Mouse (Mus musculus) CH12.LX (cell line): Measurements from ENCODE around the gene Mrps25. TPM values are rescaled to one million over a fixed set of nuclear protein-coding genes. Genes with fewer than 3 reads are reported as not detected.

Experiments used
- DNase-seq: peaks from one replicate; pipeline ENCODE4 v3.0.0-alpha.2; 2013; ENCODE audit errors: extremely low read depth
- H3K27ac ChIP-seq: 2 replicates; pipeline ENCODE4 v1.5.1; 2012; ENCODE audit warnings: low read depth, mild to moderate bottlenecking, control low read depth, moderate library complexity; ENCODE audit not compliant: insufficient read depth
- H3K27me3 ChIP-seq: replicated peaks from 2 replicates; pipeline ENCODE3; 2012; ENCODE audit warnings: inconsistent platforms
- H3K36me3 ChIP-seq, 2 experiments: replicated peaks in 1 of 2; 2 replicates each; pipeline versions ENCODE3 to v1.6.1; 2012; ENCODE audit warnings: inconsistent platforms in 1 of 2, low read length in 1 of 2, mild to moderate bottlenecking in 1 of 2, mixed read lengths in 1 of 2, moderate library complexity in 1 of 2; ENCODE audit not compliant: control insufficient read depth in 1 of 2, insufficient read depth in 1 of 2
- H3K4me1 ChIP-seq, 2 experiments: 2 replicates each; pipeline ENCODE4 v1.6.1; 2012; ENCODE audit warnings: inconsistent platforms in 1 of 2, moderate library complexity in 1 of 2; ENCODE audit not compliant: insufficient read depth in 2 of 2, control insufficient read depth in 1 of 2
- H3K4me2 ChIP-seq: 2 replicates; pipeline ENCODE4 v1.6.1; 2012; ENCODE audit warnings: low read depth, mild to moderate bottlenecking, control low read depth; ENCODE audit not compliant: poor library complexity, insufficient read depth, severe bottlenecking
- H3K4me3 ChIP-seq, 3 experiments: fragments of 150-350 bp in 1 of 3; sonication (generic) in 1 of 3; replicated peaks in 1 of 3; 2 replicates each; pipeline versions ENCODE3 to v1.5.1; 2011 to 2012; ENCODE audit warnings: low read depth in 2 of 3, low read length in 2 of 3, mild to moderate bottlenecking in 2 of 3, moderate library complexity in 2 of 3, control low read depth in 1 of 3, improper control_type of control experiment in 1 of 3, inconsistent platforms in 1 of 3, mixed read lengths in 1 of 3; ENCODE audit not compliant: poor library complexity in 1 of 3
- H3K79me2 ChIP-seq: replicated peaks from 2 replicates; pipeline ENCODE4 v1.6.1; 2012; ENCODE audit warnings: mild to moderate bottlenecking, moderate library complexity; ENCODE audit not compliant: control insufficient read depth, poor library complexity, insufficient read depth, severe bottlenecking; ENCODE audit errors: extremely low read depth
- H3K9ac ChIP-seq: 2 replicates; pipeline ENCODE4 v1.6.1; 2012; ENCODE audit warnings: low read depth, mild to moderate bottlenecking, control low read depth, moderate library complexity; ENCODE audit not compliant: insufficient read depth
- H3K9me3 ChIP-seq: replicated peaks from 2 replicates; pipeline ENCODE3; 2012; ENCODE audit warnings: low read length, inconsistent platforms, mixed read lengths
- BHLHE40 ChIP-seq: IDR thresholded peaks from 2 replicates; pipeline ENCODE4 v1.6.1; 2011; ENCODE audit warnings: mild to moderate bottlenecking, low read depth, low read length, improper control_type of control experiment
- CHD2 ChIP-seq: IDR thresholded peaks from 2 replicates; pipeline ENCODE4 v1.6.1; 2011; ENCODE audit warnings: low read length, improper control_type of control experiment
- E2F4 ChIP-seq: IDR thresholded peaks from 2 replicates; pipeline ENCODE4 v1.6.1; 2011; ENCODE audit warnings: low read depth, low read length, improper control_type of control experiment; ENCODE audit not compliant: insufficient replicate concordance
- ELF1 ChIP-seq: IDR thresholded peaks from 2 replicates; pipeline ENCODE4 v1.6.1; 2014; ENCODE audit warnings: low read depth, mild to moderate bottlenecking, inconsistent platforms, low read length, improper control_type of control experiment
- ETS1 ChIP-seq: conservative IDR thresholded peaks from 2 replicates; pipeline ENCODE4 v1.6.1; 2012; ENCODE audit warnings: low read depth, mild to moderate bottlenecking, inconsistent platforms, low read length, improper control_type of control experiment, moderate library complexity
- GABPA ChIP-seq: IDR thresholded peaks from 2 replicates; pipeline ENCODE4 v1.6.1; 2012; ENCODE audit warnings: low read depth, low read length, improper control_type of control experiment, inconsistent platforms; ENCODE audit not compliant: insufficient replicate concordance
- MAFK ChIP-seq: IDR thresholded peaks from 2 replicates; pipeline ENCODE4 v1.6.1; 2011; ENCODE audit warnings: low read length, improper control_type of control experiment; ENCODE audit not compliant: insufficient replicate concordance
- MAX ChIP-seq: IDR thresholded peaks from 2 replicates; pipeline ENCODE4 v1.6.1; 2011; ENCODE audit warnings: low read length, improper control_type of control experiment
- MAZ ChIP-seq: IDR thresholded peaks from 2 replicates; pipeline ENCODE4 v1.6.1; 2012; ENCODE audit warnings: low read depth, mild to moderate bottlenecking, inconsistent platforms, low read length, improper control_type of control experiment, moderate library complexity
- MEF2A ChIP-seq: IDR thresholded peaks from 2 replicates; pipeline ENCODE4 v1.6.1; 2014; ENCODE audit warnings: low read depth, mild to moderate bottlenecking, inconsistent platforms, low read length, improper control_type of control experiment, borderline replicate concordance
- MXI1 ChIP-seq: IDR thresholded peaks from 2 replicates; pipeline ENCODE4 v1.6.1; 2011; ENCODE audit warnings: mild to moderate bottlenecking, low read depth, low read length, improper control_type of control experiment
- PAX5 ChIP-seq: IDR thresholded peaks from 2 replicates; pipeline ENCODE4 v1.6.1; 2012; ENCODE audit warnings: low read length, inconsistent platforms, mixed read lengths
- POLR2A ChIP-seq: IDR thresholded peaks from 2 replicates; pipeline ENCODE4 v1.6.1; 2011; ENCODE audit warnings: low read depth, mild to moderate bottlenecking, improper control_type of control experiment, low read length
- POLR2AphosphoS2 ChIP-seq: IDR thresholded peaks from 2 replicates; pipeline ENCODE4 v1.6.1; 2011; ENCODE audit warnings: low read depth, low read length, improper control_type of control experiment
- RAD21 ChIP-seq: IDR thresholded peaks from 2 replicates; pipeline ENCODE4 v1.6.1; 2011; ENCODE audit warnings: low read depth, mild to moderate bottlenecking, low read length, improper control_type of control experiment, moderate library complexity
- RCOR1 ChIP-seq: conservative IDR thresholded peaks from 2 replicates; pipeline ENCODE4 v1.6.1; 2012; ENCODE audit warnings: low read depth, mild to moderate bottlenecking, inconsistent platforms, low read length, improper control_type of control experiment
- SIN3A ChIP-seq: IDR thresholded peaks from 2 replicates; pipeline ENCODE4 v1.6.1; 2012; ENCODE audit warnings: low read length, improper control_type of control experiment, inconsistent platforms
- SMC3 ChIP-seq: IDR thresholded peaks from 2 replicates; pipeline ENCODE4 v1.6.1; 2011; ENCODE audit warnings: low read depth, low read length, improper control_type of control experiment
- TBP ChIP-seq: conservative IDR thresholded peaks from 2 replicates; pipeline ENCODE4 v1.6.1; 2011; ENCODE audit warnings: low read depth, low read length, improper control_type of control experiment
- TCF12 ChIP-seq: IDR thresholded peaks from 2 replicates; pipeline ENCODE4 v1.6.1; 2014; ENCODE audit warnings: low read depth, mild to moderate bottlenecking, inconsistent platforms, low read length, improper control_type of control experiment
- UBTF ChIP-seq: IDR thresholded peaks from 2 replicates; pipeline ENCODE4 v1.6.1; 2012; ENCODE audit warnings: low read depth, mild to moderate bottlenecking, inconsistent platforms, low read length, improper control_type of control experiment, moderate library complexity
- USF1 ChIP-seq: IDR thresholded peaks from 2 replicates; pipeline ENCODE4 v1.6.1; 2014; ENCODE audit warnings: low read depth, mild to moderate bottlenecking, inconsistent platforms, low read length, improper control_type of control experiment
- USF2 ChIP-seq: conservative IDR thresholded peaks from 2 replicates; pipeline ENCODE4 v1.6.1; 2011; ENCODE audit warnings: low read depth, low read length, improper control_type of control experiment
- ZC3H11A ChIP-seq: IDR thresholded peaks from 2 replicates; pipeline ENCODE4 v1.6.1; 2012; ENCODE audit warnings: low read depth, mild to moderate bottlenecking, inconsistent platforms, low read length, improper control_type of control experiment
- ZKSCAN1 ChIP-seq: IDR thresholded peaks from 2 replicates; pipeline ENCODE4 v1.6.1; 2012; ENCODE audit warnings: low read depth, inconsistent platforms, low read length, improper control_type of control experiment, borderline replicate concordance
- ZMIZ1 ChIP-seq: IDR thresholded peaks from 2 replicates; pipeline ENCODE4 v1.6.1; 2012; ENCODE audit warnings: low read depth, mild to moderate bottlenecking, inconsistent platforms, low read length, improper control_type of control experiment
- ZNF384 ChIP-seq: IDR thresholded peaks from 2 replicates; pipeline ENCODE4 v1.6.1; 2012; ENCODE audit warnings: low read depth, low read length, improper control_type of control experiment, inconsistent platforms
- dilution Hi-C: fragments of 300-500 bp; cut with MboI; formaldehyde crosslinking; loops from 2 replicates; pipeline ENCODE4 v1.14.3; 2020; ENCODE audit warnings: low sequenced_read_pairs; ENCODE audit not compliant: extremely low pct_unique_long_range_greater_than_20kb, extremely low pct_ligation_motif_present
- in situ Hi-C: fragments of 300-500 bp; cut with MboI; formaldehyde crosslinking; loops from 3 replicates; pipeline ENCODE4 v1.14.3; 2019; ENCODE audit warnings: low sequenced_read_pairs, low pct_ligation_motif_present, low pct_unique_long_range_greater_than_20kb, mixed read lengths
- polyA plus RNA-seq: library from polyadenylated mRNA; unstranded; fragments of >175 nt; gene quantifications from 2 replicates; pipeline ENCODE4 v1.2.1, GENCODE M21; 2012; ENCODE audit warnings: low read depth; ENCODE audit not compliant: insufficient read length
- total RNA-seq, 2 experiments: library from RNA; depleted of rRNA; stranded (reverse); fragments of 300-350 nt in 1 of 2; fragments of >200 nt in 1 of 2; gene quantifications; 2 replicates each; pipeline ENCODE4 v1.2.3; 2012 to 2014

The Mrps25 gene
- total and polyA plus RNA-seq, 3 experiments: 38.6 to 70.6 (median 61.4) TPM

DNA sequence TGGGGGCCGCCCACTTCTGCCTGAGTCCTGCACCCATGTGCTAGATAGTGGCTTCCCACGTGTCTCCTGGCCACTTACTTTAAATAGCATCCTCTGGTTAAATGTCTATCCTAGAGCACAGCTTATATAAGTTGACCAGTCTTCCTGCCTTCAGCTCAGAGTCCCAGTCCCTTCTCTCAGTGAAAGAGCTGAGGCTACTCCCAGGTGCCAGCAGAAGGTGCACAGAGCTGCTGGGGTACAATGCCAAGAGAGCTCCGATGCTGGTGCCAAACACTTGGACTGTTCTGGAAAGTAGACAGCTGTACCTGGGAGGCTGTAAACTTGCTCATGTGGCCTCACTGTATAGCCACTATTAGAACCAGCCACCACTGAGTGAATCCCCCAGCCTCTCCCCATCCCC lies 38.2 kb upstream of the Mrps25 start:
- TF ChIP-seq USF1 (no peak), MAZ (no peak), USF2 (no peak), UBTF (no peak), POLR2AphosphoS2 (no peak)

GRCm38 (mm10) chr6:92221604-92222003 lies 37.8 kb upstream of the Mrps25 start:
- H3K4me3 ChIP-seq: no peak overlapping the region
- no peak overlapping the region for H3K9ac ChIP-seq
- H3K79me2 ChIP-seq: no peaks in the 10 kb centered on the region
- H3K27ac ChIP-seq: no peak overlapping the region
- no peaks in the 10 kb centered on the region for H3K4me1 ChIP-seq
- peaks cover 3% of the 10 kb centered on the region for H3K9me3 ChIP-seq
- TF ChIP-seq POLR2AphosphoS2 (no peak), ELF1 (no peak), ZKSCAN1 (no peak), GABPA (no peak), MAZ (no peak), CHD2 (no peak), ETS1 (no peak), ZNF384 (no peak), SMC3 (no peak), RCOR1 (no peak), USF2 (no peak), E2F4 (no peak)
- TF ChIP-seq, all 38 proteins: peak for 0
- H3K4me2 ChIP-seq: no peak overlapping the region
- peaks cover 41% of the 10 kb centered on the region for H3K27me3 ChIP-seq
- in situ Hi-C loops: loop anchor here (5.0 kb wide), 1 partner anchor 46 kb away; no protein-coding TSS in a partner anchor
- H3K36me3 ChIP-seq: no peaks in the 10 kb centered on the region
- DNase-seq: no peak
- dilution Hi-C loops: no loop called here

More for the DNA sequence above, 38.2 kb upstream of the Mrps25 start:
- Histone ChIP-seq H3K27me3 (peaks cover 41% of the 10 kb centered on the region), H3K79me2 (no peaks in the 10 kb centered on the region), H3K4me3 (no peak overlapping the region), H3K4me2 (no peak overlapping the region), H3K36me3 (no peaks in the 10 kb centered on the region), H3K4me1 (no peaks in the 10 kb centered on the region), H3K9me3 (peaks cover 3% of the 10 kb centered on the region), H3K9ac (no peak overlapping the region), H3K27ac (no peak overlapping the region)
- dilution Hi-C loops: no loop called here
- in situ Hi-C loops: loop anchor here (5.0 kb wide), 1 partner anchor 45 kb away; no protein-coding TSS in a partner anchor
- DNase-seq: no peak

DNA sequence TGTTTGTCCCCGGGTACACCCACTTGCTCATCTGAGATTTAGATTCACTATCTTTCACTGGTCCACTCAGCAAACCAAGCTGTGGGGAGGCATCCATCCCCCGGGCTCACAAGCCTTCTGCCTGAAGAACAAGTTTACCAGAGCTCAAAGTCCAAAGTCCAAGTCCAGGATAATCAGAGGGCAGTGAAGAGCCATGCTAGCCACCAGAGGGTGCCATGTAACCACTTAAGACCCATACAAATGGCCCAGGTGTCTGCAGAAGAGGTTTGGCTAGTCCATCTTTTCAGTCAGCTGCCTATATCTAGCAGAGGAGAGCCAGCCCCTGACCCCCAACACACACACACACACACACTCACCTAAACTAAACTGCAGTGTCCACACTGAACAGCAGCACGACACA lies 35.6 kb upstream of the Mrps25 start:
- Histone ChIP-seq H3K4me1 (no peaks in the 10 kb centered on the region), H3K4me2 (no peak overlapping the region), H3K36me3 (no peaks in the 10 kb centered on the region), H3K9me3 (peaks cover 3% of the 10 kb centered on the region), H3K27me3 (peaks cover 41% of the 10 kb centered on the region), H3K4me3 (no peak overlapping the region), H3K79me2 (no peaks in the 10 kb centered on the region), H3K27ac (no peak overlapping the region), H3K9ac (no peak overlapping the region)
- DNase-seq: peak; percentile 59
- in situ Hi-C loops (no loop called here), dilution Hi-C loops (no loop called here)
- TF ChIP-seq BHLHE40 (no peak), USF1 (no peak), RAD21 (peak; percentile 90), SMC3 (peak; percentile 95), POLR2AphosphoS2 (no peak), POLR2A (no peak), MXI1 (no peak), TCF12 (no peak), SIN3A (no peak), MAX (no peak), MAFK (no peak), USF2 (no peak), ZMIZ1 (no peak), ZC3H11A (peak; percentile 56), TBP (no peak), PAX5 (no peak), MEF2A (no peak)
